8 mouse cellular contexts compared by ENCODE assay signal in genomic region chr6:124828101-124828592, GRCm38 (mm10). TPM values are rescaled to one million over a fixed set of nuclear protein-coding genes. Genes with fewer than 3 reads are reported as not detected.
DNase-seq lines count a peak whose midpoint lies in the region; ATAC-seq and TF ChIP-seq lines count a peak whose summit lies in the region.

No protein-coding gene starts in this region.

- 22% methylated on average over 10 of the region's 10 CpGs for WGBS in spleen, adult 2 months
- 22% methylated on average over 10 of the region's 10 CpGs for WGBS in forebrain, embryonic 15.5 days

- peak overlapping the region; percentile 60 for H3K9ac ChIP-seq in forebrain, embryonic 15.5 days (replicated peaks)

- H3K4me1 ChIP-seq in spleen, adult 2 months (ENCODE audit: control insufficient read depth, insufficient read depth, insufficient read length), result peaks cover 8% of the 10 kb centered on the region; the same call in 1 of the 2 replicates
- peaks cover 35% of the 10 kb centered on the region for H3K4me1 ChIP-seq in forebrain, embryonic 15.5 days

- no peaks in the 10 kb centered on the region for H3K9me3 ChIP-seq in forebrain, embryonic 15.5 days

- peaks cover 19% of the 10 kb centered on the region for H3K36me3 ChIP-seq in spleen, adult 2 months (ENCODE audit: control insufficient read depth, insufficient read depth, low read length)
- H3K36me3 ChIP-seq in forebrain, embryonic 15.5 days, result peaks cover 38% of the 10 kb centered on the region
- H3K36me3 ChIP-seq in splenic B cell, adult 2 months (ENCODE audit: control insufficient read depth, insufficient read depth, low read length, poor library complexity, severe bottlenecking), result peaks cover 6% of the 10 kb centered on the region

- no peak for TF ChIP-seq POLR2A in spleen, adult 2 months (IDR thresholded peaks at IDR 0.05; ENCODE audit: low read depth, low read length)
- TF ChIP-seq POLR2A in brain, embryonic 14.5 days (IDR thresholded peaks at IDR 0.05; ENCODE audit: borderline replicate concordance, extremely low read depth, insufficient read depth, insufficient read length, poor library complexity, severe bottlenecking), result no peak

- TF ChIP-seq CTCF in spleen, adult 2 months (IDR thresholded peaks at IDR 0.05; ENCODE audit: extremely low read depth, insufficient read depth, insufficient read length, insufficient replicate concordance), result no peak
- no peak for TF ChIP-seq CTCF in brain, embryonic 14.5 days (IDR thresholded peaks at IDR 0.05; ENCODE audit: borderline replicate concordance, extremely low read depth, insufficient read depth, insufficient read length)

- no peak overlapping the region for H3K27ac ChIP-seq in spleen, adult 2 months (ENCODE audit: insufficient read depth, low read length)
- peak overlapping the region; percentile 77 for H3K27ac ChIP-seq in forebrain, embryonic 15.5 days (replicated peaks)

- DNase-seq in spleen, adult 2 months (ENCODE audit: low read depth in 1 of 2, low spot score in 2 of 2), result no peak
- DNase-seq in spleen, adult 12 weeks (ENCODE audit: low spot score), result no peak
- peak; percentile 70 for DNase-seq in brain, embryonic 14.5 days (ENCODE audit: low read depth)
- DNase-seq in kidney, adult 9 months, result peak; percentile 68
- peak; percentile 40 for DNase-seq in lung, postnatal 36 days
- DNase-seq in splenic B cell, adult 2 months (ENCODE audit: low read depth, low spot score), result peak; percentile 25

- H3K4me3 ChIP-seq in spleen, adult 2 months (ENCODE audit: extremely low read depth, insufficient read depth, insufficient read length), result peak overlapping the region; percentile 47; the same call in 1 of the 2 replicates
- H3K4me3 ChIP-seq in forebrain, embryonic 15.5 days, result peak overlapping the region; percentile 68

- H3K27me3 ChIP-seq in spleen, adult 2 months (ENCODE audit: control insufficient read depth, insufficient read depth, low read length), result no peaks in the 10 kb centered on the region
- H3K27me3 ChIP-seq in forebrain, embryonic 15.5 days, result no peaks in the 10 kb centered on the region
- H3K27me3 ChIP-seq in splenic B cell, adult 2 months (ENCODE audit: control insufficient read depth, insufficient read depth, low read length, poor library complexity, severe bottlenecking), result no peaks in the 10 kb centered on the region

- ATAC-seq in forebrain, embryonic 15.5 days (replicated peaks), result no peak
- no peak for ATAC-seq in erythroid progenitor cell, adult 5-6 weeks (replicated peaks; ENCODE audit: low FRiP score, poor library complexity, severe bottlenecking)

- H3K4me2 ChIP-seq in forebrain, embryonic 15.5 days (replicated peaks), result peak overlapping the region; percentile 76

RNA-seq across cellular contexts. Expression of gene Usp5, which starts 1.1 kb away (rescaled TPM):
- 53.8 and 65.3 TPM in 2 replicates for polyA plus RNA-seq in spleen, adult 2 months (2012; rRNA removed)
- polyA plus RNA-seq in brain, embryonic 14.5 days (2012; rRNA removed), result 157 and 162 TPM in 2 replicates
- polyA plus RNA-seq in forebrain, embryonic 15.5 days (2015; fragmentation: Nextera tagmentation; extraction: Ambion mirVana), result 194 and 200 TPM in 2 replicates
- total RNA-seq in erythroid progenitor cell, adult 5-6 weeks (2015; ENCODE audit: low replicate concordance), result 35.6 and 60.5 TPM in 2 replicates
- 41.2 and 53.1 TPM in 2 replicates for total RNA-seq in erythroid progenitor cell, adult 5-6 weeks (2017; ENCODE audit: low replicate concordance)

RNA-seq across cellular contexts. Expression of gene Cdca3, which starts 1.2 kb away (rescaled TPM):
- polyA plus RNA-seq in spleen, adult 2 months (2012; rRNA removed), result 30.4 and 39.0 TPM in 2 replicates
- polyA plus RNA-seq in brain, embryonic 14.5 days (2012; rRNA removed), result 49.5 and 122 TPM in 2 replicates
- polyA plus RNA-seq in forebrain, embryonic 15.5 days (2015; fragmentation: Nextera tagmentation; extraction: Ambion mirVana), result 100 and 106 TPM in 2 replicates
- total RNA-seq in erythroid progenitor cell, adult 5-6 weeks (2015; ENCODE audit: low replicate concordance), result 529 and 565 TPM in 2 replicates
- total RNA-seq in erythroid progenitor cell, adult 5-6 weeks (2017; ENCODE audit: low replicate concordance), result 409 and 459 TPM in 2 replicates

RNA-seq across cellular contexts. Expression of gene Gnb3, which starts 11.9 kb away (rescaled TPM):
- 0.13 and 0.37 TPM in 2 replicates for polyA plus RNA-seq in spleen, adult 2 months (2012; rRNA removed)
- 1.9 and 2.6 TPM in 2 replicates for polyA plus RNA-seq in brain, embryonic 14.5 days (2012; rRNA removed)
- 0.23 and 1.8 TPM in 2 replicates for polyA plus RNA-seq in forebrain, embryonic 15.5 days (2015; fragmentation: Nextera tagmentation; extraction: Ambion mirVana)
- total RNA-seq in erythroid progenitor cell, adult 5-6 weeks (2015; ENCODE audit: low replicate concordance), result not detected in 2 replicates
- not detected in 2 replicates for total RNA-seq in erythroid progenitor cell, adult 5-6 weeks (2017; ENCODE audit: low replicate concordance)

RNA-seq across cellular contexts. Expression of gene Tpi1, which starts 14.1 kb away (rescaled TPM):
- 74.7 and 89.3 TPM in 2 replicates for polyA plus RNA-seq in spleen, adult 2 months (2012; rRNA removed)
- 318 and 333 TPM in 2 replicates for polyA plus RNA-seq in brain, embryonic 14.5 days (2012; rRNA removed)
- polyA plus RNA-seq in forebrain, embryonic 15.5 days (2015; fragmentation: Nextera tagmentation; extraction: Ambion mirVana), result 352 and 365 TPM in 2 replicates
- 19.1 and 64.1 TPM in 2 replicates for total RNA-seq in erythroid progenitor cell, adult 5-6 weeks (2015; ENCODE audit: low replicate concordance)
- 17.7 and 17.9 TPM in 2 replicates for total RNA-seq in erythroid progenitor cell, adult 5-6 weeks (2017; ENCODE audit: low replicate concordance)

RNA-seq across cellular contexts. Expression of gene Spsb2, which starts 19.7 kb away (rescaled TPM):
- 10.3 and 13.5 TPM in 2 replicates for polyA plus RNA-seq in spleen, adult 2 months (2012; rRNA removed)
- polyA plus RNA-seq in brain, embryonic 14.5 days (2012; rRNA removed), result 5.3 and 5.7 TPM in 2 replicates
- polyA plus RNA-seq in forebrain, embryonic 15.5 days (2015; fragmentation: Nextera tagmentation; extraction: Ambion mirVana), result 4.4 and 5.0 TPM in 2 replicates
- 3.4 and 9.7 TPM in 2 replicates for total RNA-seq in erythroid progenitor cell, adult 5-6 weeks (2015; ENCODE audit: low replicate concordance)
- total RNA-seq in erythroid progenitor cell, adult 5-6 weeks (2017; ENCODE audit: low replicate concordance), result 7.6 and 8.2 TPM in 2 replicates

Comparison
In these comparisons a context has a peak if more than half of its experiments do, and no peak if none do; other contexts are left out.
1. DNase-seq: peak in brain, embryonic 14.5 days (single experiment), kidney, adult 9 months (single experiment), lung, postnatal 36 days (single experiment) and splenic B cell, adult 2 months (single experiment); none in spleen, adult 2 months (0 of 2) and spleen, adult 12 weeks (single experiment).